Mouse (Mus musculus) sigmoid colon, adult 10 weeks (tissue): ENCODE results near the gene Col11a2. TPM values are rescaled to one million over a fixed set of nuclear protein-coding genes. Genes with fewer than 3 reads are reported as not detected.

Experiments used
- polyA plus RNA-seq: library from polyadenylated mRNA; stranded (reverse); fragments of 350-450 nt; fragmentation: Illumina TruSeq; extraction: RNeasy Lipid Tissue Mini Kit (QIAGEN cat#74804); gene quantifications from one replicate; pipeline ENCODE4 v1.2.3, GENCODE M21; 2014; ENCODE audit warnings: low read depth, low replicate concordance

Col11a2 gene
- polyA plus RNA-seq: 0.19 TPM

GRCm38 (mm10) chr17:34038878-34039561 lies at the start of gene Col11a2:
Gene Col11a2 (plus strand): TSS chr17:34039437.

GRCm38 (mm10) chr17:34000150-34000537 lies 39.1 kb upstream of the Col11a2 start, which contains the start of gene H2-K1:
Gene H2-K1 (minus strand): TSS chr17:34000347.

GRCm38 (mm10) chr17:34024317-34024821 lies 14.9 kb upstream of the Col11a2 start, which contains the start of gene Ring1:
Gene Ring1 (minus strand): TSS chr17:34024680.

GRCm38 (mm10) chr17:34027656-34028223 lies 11.5 kb upstream of the Col11a2 start, which contains the start of gene H2-Ke6:
Gene H2-Ke6 (minus strand): TSS chr17:34028060.

GRCm38 (mm10) chr17:34031465-34032173 lies 7.6 kb upstream of the Col11a2 start, which contains the start of the genes Slc39a7 and Rxrb:
Gene Slc39a7 (minus strand): TSS chr17:34031682.
Gene Rxrb (plus strand): TSS chr17:34031812.

GRCm38 (mm10) chr17:34092197-34092875 lies 53.1 kb downstream of the Col11a2 start, which contains the start of gene H2-Oa:
Gene H2-Oa (plus strand): TSS chr17:34092340.

Other genes starting within 250 kb of the Col11a2 start
- 5.3 TPM for gene Kank3, start 228.9 kb upstream of the Col11a2 start, polyA plus RNA-seq
- gene Rps28, start 214.9 kb upstream of the Col11a2 start, polyA plus RNA-seq: 77.1 TPM
- 28.2 TPM for gene Ndufa7, start 214.9 kb upstream of the Col11a2 start, polyA plus RNA-seq
- 5.6 TPM for gene Cd320, start 196.3 kb upstream of the Col11a2 start, polyA plus RNA-seq
- gene Gm7029, start 165.6 kb upstream of the Col11a2 start, polyA plus RNA-seq: not detected
- not detected for gene Kifc1, start 148.8 kb upstream of the Col11a2 start, polyA plus RNA-seq
- gene Platr17, start 134.3 kb upstream of the Col11a2 start, polyA plus RNA-seq: not detected
- 6.5 TPM for gene Daxx, start 130.0 kb upstream of the Col11a2 start, polyA plus RNA-seq
- gene Tapbp, start 123.5 kb upstream of the Col11a2 start, polyA plus RNA-seq: 54.8 TPM
- 1.8 TPM for gene Zbtb22, start 123.5 kb upstream of the Col11a2 start, polyA plus RNA-seq
- 8.0 TPM for gene Rgl2, start 109.9 kb upstream of the Col11a2 start, polyA plus RNA-seq
- gene Pfdn6, start 99.1 kb upstream of the Col11a2 start, polyA plus RNA-seq: 8.4 TPM
- gene Wdr46, start 98.8 kb upstream of the Col11a2 start, polyA plus RNA-seq: 0.25 TPM
- gene B3galt4, start 87.9 kb upstream of the Col11a2 start, polyA plus RNA-seq: 0.38 TPM
- gene Vps52, start 83.6 kb upstream of the Col11a2 start, polyA plus RNA-seq: 4.8 TPM
- gene Rps18, start 83.4 kb upstream of the Col11a2 start, polyA plus RNA-seq: 34.2 TPM
- gene H2-K1, start 39.1 kb upstream of the Col11a2 start, polyA plus RNA-seq: 407 TPM
- gene Ring1, start 14.8 kb upstream of the Col11a2 start, polyA plus RNA-seq: 1.8 TPM
- 1.2 TPM for gene H2-Ke6, start 11.4 kb upstream of the Col11a2 start, polyA plus RNA-seq
- gene Slc39a7, start 7.8 kb upstream of the Col11a2 start, polyA plus RNA-seq: 0.88 TPM
- gene Rxrb, start 7.6 kb upstream of the Col11a2 start, polyA plus RNA-seq: 1.5 TPM
- gene H2-Oa, start 52.9 kb downstream of the Col11a2 start, polyA plus RNA-seq: not detected
- 1.8 TPM for gene H2-DMa, start 80.1 kb downstream of the Col11a2 start, polyA plus RNA-seq
- gene Brd2, start 83.2 kb downstream of the Col11a2 start, polyA plus RNA-seq: 212 TPM
- 6.1 TPM for gene H2-DMb2, start 103.9 kb downstream of the Col11a2 start, polyA plus RNA-seq
- 6.3 TPM for gene H2-DMb1, start 113.6 kb downstream of the Col11a2 start, polyA plus RNA-seq
- 4.0 TPM for gene Tap1, start 148.1 kb downstream of the Col11a2 start, polyA plus RNA-seq
- gene Psmb9, start 148.3 kb downstream of the Col11a2 start, polyA plus RNA-seq: 7.7 TPM
- 4.4 TPM for gene Psmb8, start 158.3 kb downstream of the Col11a2 start, polyA plus RNA-seq
- gene Tap2, start 164.1 kb downstream of the Col11a2 start, polyA plus RNA-seq: not detected
- 25.2 TPM for gene H2-Ob, start 199.5 kb downstream of the Col11a2 start, polyA plus RNA-seq
- 61.2 TPM for gene H2-Ab1, start 218.3 kb downstream of the Col11a2 start, polyA plus RNA-seq
- gene H2-Aa, start 248.4 kb downstream of the Col11a2 start, polyA plus RNA-seq: 101 TPM